Mouse (Mus musculus): ENCODE data around the gene Ddx11. TPM values are rescaled to one million over a fixed set of nuclear protein-coding genes. Genes with fewer than 3 reads are reported as not detected.

The Ddx11 gene
- total and polyA plus RNA-seq, 3 experiments = 26.9 to 32.7 TPM; not detected in 1

GRCm38 (mm10) chr17:66085038-66085437 is 38.3 kb upstream of the Ddx11 start:
- Histone ChIP-seq H3K9me3 (replicated peaks; ENCODE audit: insufficient read depth, low read length) (no peaks in the 10 kb centered on the region), H3K4me1 (ENCODE audit: control insufficient read depth in 1 of 2, insufficient read depth in 2 of 2, low read length in 2 of 2) (no peaks in the 10 kb centered on the region; a peak in 2 of 4 replicates), H3K4me3 (ENCODE audit: control insufficient read depth in 1 of 2, insufficient read depth in 1 of 2, low read depth in 2 of 2, low read length in 2 of 2) (no peak overlapping the region), H3K36me3 (ENCODE audit: control insufficient read depth in 1 of 2, insufficient read depth in 2 of 2, low read length in 2 of 2) (peaks cover 13 to 42% of the 10 kb centered on the region in 2 experiments), H3K27ac (ENCODE audit: control insufficient read depth, low read depth, low read length) (no peak overlapping the region), H3K27me3 (ENCODE audit: control insufficient read depth in 1 of 2, insufficient read depth in 2 of 2, low read length in 2 of 2) (no peaks in the 10 kb centered on the region), H3K9ac (ENCODE audit: control insufficient read depth, low read depth, low read length, poor library complexity, severe bottlenecking) (no peak overlapping the region), H3K79me2 (ENCODE audit: control insufficient read depth, insufficient read depth, low read length, poor library complexity) (no peaks in the 10 kb centered on the region; the same call in 1 of the 2 replicates)
- DNase-seq (ENCODE audit: low read depth, low spot score) = no peak
- no peak for TF ChIP-seq ETS1 (IDR thresholded peaks at IDR 0.05; ENCODE audit: low read depth, low read length)
- TF ChIP-seq MAFK (IDR thresholded peaks at IDR 0.05; ENCODE audit: borderline replicate concordance, low read depth, low read length) = peak; percentile 73; the same call in 1 of the 2 replicates

- TF ChIP-seq SIN3A (IDR thresholded peaks at IDR 0.05; ENCODE audit: low read length) = no peak
- no peak for TF ChIP-seq ZKSCAN1 (IDR thresholded peaks at IDR 0.05; ENCODE audit: low read depth, low read length)
- TF ChIP-seq GABPA (IDR thresholded peaks at IDR 0.05; ENCODE audit: low read depth, low read length) = no peak
- no peak for TF ChIP-seq MXI1 (IDR thresholded peaks at IDR 0.05; ENCODE audit: low read depth, low read length)
- peaks cover 2 to 37% of the 10 kb centered on the region in 2 experiments for H3K36me3 ChIP-seq (ENCODE audit: control insufficient read depth in 1 of 2, insufficient read depth in 2 of 2, low read length in 2 of 2)
- H3K4me1 ChIP-seq (ENCODE audit: control insufficient read depth in 1 of 2, insufficient read depth in 2 of 2, low read length in 2 of 2) = no peaks in the 10 kb centered on the region; a peak in 1 of 4 replicates
- no peak overlapping the region for H3K27ac ChIP-seq (ENCODE audit: control insufficient read depth, low read depth, low read length)
- H3K27me3 ChIP-seq (ENCODE audit: control insufficient read depth in 1 of 2, insufficient read depth in 2 of 2, low read length in 2 of 2) = no peaks in the 10 kb centered on the region
- H3K4me3 ChIP-seq (ENCODE audit: control insufficient read depth in 1 of 2, insufficient read depth in 1 of 2, low read depth in 2 of 2, low read length in 2 of 2) = no peak overlapping the region
- peaks cover 17% of the 10 kb centered on the region for H3K79me2 ChIP-seq (ENCODE audit: control insufficient read depth, insufficient read depth, low read length, poor library complexity)
- no peaks in the 10 kb centered on the region for H3K9me3 ChIP-seq (replicated peaks; ENCODE audit: insufficient read depth, low read length)
- no peak for DNase-seq (ENCODE audit: low read depth, low spot score)
- H3K9ac ChIP-seq (ENCODE audit: control insufficient read depth, low read depth, low read length, poor library complexity, severe bottlenecking) = no peak overlapping the region
These were observed 33.1 kb upstream of the Ddx11 start for GRCm38 (mm10) chr17:66090251-66090650.

- Histone ChIP-seq H3K27me3 (ENCODE audit: control insufficient read depth in 1 of 2, insufficient read depth in 2 of 2, low read length in 2 of 2) (no peaks in the 10 kb centered on the region), H3K27ac (ENCODE audit: control insufficient read depth, low read depth, low read length) (no peak overlapping the region), H3K4me3 (ENCODE audit: control insufficient read depth in 1 of 2, insufficient read depth in 1 of 2, low read depth in 2 of 2, low read length in 2 of 2) (no peak overlapping the region), H3K79me2 (ENCODE audit: control insufficient read depth, insufficient read depth, low read length, poor library complexity) (peaks cover 26% of the 10 kb centered on the region), H3K9me3 (replicated peaks; ENCODE audit: insufficient read depth, low read length) (no peaks in the 10 kb centered on the region), H3K9ac (ENCODE audit: control insufficient read depth, low read depth, low read length, poor library complexity, severe bottlenecking) (no peak overlapping the region), H3K36me3 (ENCODE audit: control insufficient read depth in 1 of 2, insufficient read depth in 2 of 2, low read length in 2 of 2) (peaks cover 3 to 33% of the 10 kb centered on the region in 2 experiments; a peak in 3 of 4 replicates), H3K4me1 (ENCODE audit: control insufficient read depth in 1 of 2, insufficient read depth in 2 of 2, low read length in 2 of 2) (no peaks in the 10 kb centered on the region)
- no peak for DNase-seq (ENCODE audit: low read depth, low spot score)
- no peak for TF ChIP-seq ZKSCAN1 (IDR thresholded peaks at IDR 0.05; ENCODE audit: low read depth, low read length)
- no peak for TF ChIP-seq ELF1 (IDR thresholded peaks at IDR 0.05; ENCODE audit: low read depth, low read length)
- TF ChIP-seq NELFE (IDR thresholded peaks at IDR 0.05; ENCODE audit: low read depth, low read length) = no peak
- TF ChIP-seq CHD1 (IDR thresholded peaks at IDR 0.05; ENCODE audit: low read depth, low read length) = no peak
- TF ChIP-seq ZC3H11A (IDR thresholded peaks at IDR 0.05; ENCODE audit: low read depth, low read length) = no peak
- TF ChIP-seq ZMIZ1 (IDR thresholded peaks at IDR 0.05; ENCODE audit: low read depth, low read length) = no peak
- TF ChIP-seq MYC (IDR thresholded peaks at IDR 0.05; ENCODE audit: low read depth, low read length) = no peak
- no peak for TF ChIP-seq USF2 (IDR thresholded peaks at IDR 0.05; ENCODE audit: borderline replicate concordance in 1 of 2, insufficient read depth in 1 of 2, low read depth in 1 of 2, low read length in 2 of 2)
- no peak for TF ChIP-seq RAD21 (IDR thresholded peaks at IDR 0.05; ENCODE audit: low read depth, low read length)
- TF ChIP-seq UBTF (IDR thresholded peaks at IDR 0.05; ENCODE audit: borderline replicate concordance, insufficient read depth, low read depth, low read length) = no peak
These were observed 31.9 kb upstream of the Ddx11 start for GRCm38 (mm10) chr17:66091392-66091791.
